In genomic region chr4:34959477-34959876, GRCm38 (mm10) we compare ENCODE assay signal across 27 mouse cellular contexts.
DNase-seq lines count a peak whose midpoint lies in the region; ATAC-seq and TF ChIP-seq lines count a peak whose summit lies in the region.
"Had no signal": no experiment of that assay in that cellular context is flagged by ENCODE, and none has a peak within 500 bp of the region (broad histone marks: within the 10 kb centered on the region; RNA-seq: fewer than 3 reads in every experiment).

No protein-coding gene starts in this region.

- H3K27ac ChIP-seq in liver, postnatal 0 days (ENCODE audit: low read depth), result peak overlapping the region; percentile 35
- no peak overlapping the region for H3K27ac ChIP-seq in liver, embryonic 11.5 days (ENCODE audit: low read depth, low read length)
- no peak overlapping the region for H3K27ac ChIP-seq in kidney, adult 2 months (ENCODE audit: insufficient read depth, low read depth, low read length)
- H3K27ac ChIP-seq: embryonic facial prominence, embryonic 12.5 days; embryonic facial prominence, embryonic 15.5 days; gastrocnemius, adult 2 months; heart, embryonic 15.5 days; hindbrain, embryonic 10.5 days; hindbrain, embryonic 13.5 days had no signal

- H3K9ac ChIP-seq in liver, postnatal 0 days (replicated peaks), result no peak overlapping the region
- H3K9ac ChIP-seq in liver, embryonic 11.5 days (ENCODE audit: low read depth, low read length), result no peak overlapping the region
- H3K9ac ChIP-seq: embryonic facial prominence, embryonic 12.5 days; embryonic facial prominence, embryonic 15.5 days; forebrain, postnatal 0 days; heart, embryonic 15.5 days; hindbrain, embryonic 13.5 days had no signal

- H3K36me3 ChIP-seq in liver, postnatal 0 days (replicated peaks; ENCODE audit: insufficient read depth, low read length), result no peaks in the 10 kb centered on the region
- no peaks in the 10 kb centered on the region for H3K36me3 ChIP-seq in liver, embryonic 11.5 days (ENCODE audit: control insufficient read depth, insufficient read depth, low read length)
- no peaks in the 10 kb centered on the region for H3K36me3 ChIP-seq in kidney, adult 2 months (ENCODE audit: control insufficient read depth, insufficient read depth, low read length)
- H3K36me3 ChIP-seq: embryonic facial prominence, embryonic 12.5 days; embryonic facial prominence, embryonic 15.5 days; heart, embryonic 15.5 days; hindbrain, embryonic 10.5 days; hindbrain, embryonic 13.5 days had no signal

- no peak for TF ChIP-seq CTCF in liver, postnatal 0 days (IDR thresholded peaks at IDR 0.05; ENCODE audit: low read depth)
- TF ChIP-seq CTCF in kidney, adult 2 months (conservative IDR thresholded peaks at IDR 0.05; ENCODE audit: insufficient read depth, insufficient read length, low read depth, low read length), result no peak

- ATAC-seq in liver, postnatal 0 days, result no peak
- no peak for ATAC-seq in liver, embryonic 11.5 days (replicated peaks; ENCODE audit: low FRiP score)
- peak; percentile 33; the same call in 1 of the 2 replicates for ATAC-seq in granulocyte monocyte progenitor cell, adult 5-6 weeks (replicated peaks; ENCODE audit: poor library complexity, severe bottlenecking)
- ATAC-seq in megakaryocyte, adult 5-6 weeks (ENCODE audit: poor library complexity, severe bottlenecking), result peak; percentile 79
- ATAC-seq: CD4-positive, CD25-positive, alpha-beta regulatory T cell, adult 4 months; forebrain, embryonic 14.5 days; forebrain, postnatal 0 days had no signal

- no peak overlapping the region for H3K4me3 ChIP-seq in liver, postnatal 0 days (ENCODE audit: low read depth, low read length)
- H3K4me3 ChIP-seq in liver, embryonic 11.5 days (ENCODE audit: low read depth, low read length), result no peak overlapping the region
- H3K4me3 ChIP-seq in kidney, adult 2 months (ENCODE audit: insufficient read depth, low read depth, low read length), result no peak overlapping the region
- H3K4me3 ChIP-seq: embryonic facial prominence, embryonic 12.5 days; embryonic facial prominence, embryonic 15.5 days; gastrocnemius, adult 2 months; heart, embryonic 15.5 days; hindbrain, embryonic 10.5 days; hindbrain, embryonic 13.5 days had no signal

- no peaks in the 10 kb centered on the region for H3K9me3 ChIP-seq in liver, postnatal 0 days (ENCODE audit: low read length)
- no peaks in the 10 kb centered on the region for H3K9me3 ChIP-seq in liver, embryonic 11.5 days (ENCODE audit: control insufficient read depth, low read length)
- H3K9me3 ChIP-seq: embryonic facial prominence, embryonic 12.5 days; embryonic facial prominence, embryonic 15.5 days; heart, embryonic 15.5 days; hindbrain, embryonic 10.5 days; hindbrain, embryonic 13.5 days had no signal

- H3K4me1 ChIP-seq in liver, postnatal 0 days (ENCODE audit: insufficient read depth), result no peaks in the 10 kb centered on the region; the same call in 1 of the 2 replicates
- no peaks in the 10 kb centered on the region; the same call in 1 of the 2 replicates for H3K4me1 ChIP-seq in liver, embryonic 11.5 days (replicated peaks; ENCODE audit: control insufficient read depth, insufficient read depth, low read length)
- no peaks in the 10 kb centered on the region for H3K4me1 ChIP-seq in kidney, adult 2 months (ENCODE audit: control insufficient read depth, insufficient read depth, low read length)
- H3K4me1 ChIP-seq: embryonic facial prominence, embryonic 12.5 days; embryonic facial prominence, embryonic 15.5 days; hindbrain, embryonic 13.5 days had no signal

- H3K4me2 ChIP-seq in liver, postnatal 0 days (ENCODE audit: low read depth, low read length), result no peak overlapping the region
- no peak overlapping the region for H3K4me2 ChIP-seq in liver, embryonic 11.5 days
- H3K4me2 ChIP-seq: embryonic facial prominence, embryonic 12.5 days; embryonic facial prominence, embryonic 15.5 days; heart, embryonic 11.5 days; heart, embryonic 15.5 days; hindbrain, embryonic 13.5 days had no signal

- H3K27me3 ChIP-seq in liver, postnatal 0 days (ENCODE audit: insufficient read depth, low read length), result no peaks in the 10 kb centered on the region
- H3K27me3 ChIP-seq in liver, embryonic 11.5 days (replicated peaks; ENCODE audit: control insufficient read depth, insufficient read depth, low read length), result no peaks in the 10 kb centered on the region
- no peaks in the 10 kb centered on the region for H3K27me3 ChIP-seq in kidney, adult 2 months (replicated peaks; ENCODE audit: control insufficient read depth, insufficient read depth, low read length)
- H3K27me3 ChIP-seq: embryonic facial prominence, embryonic 12.5 days; embryonic facial prominence, embryonic 15.5 days; hindbrain, embryonic 13.5 days had no signal

- TF ChIP-seq POLR2A in kidney, adult 2 months (IDR thresholded peaks at IDR 0.05; ENCODE audit: low read depth, low read length), result no peak

- 58% methylated on average over 6 of the region's 6 CpGs for WGBS in liver, postnatal 0 days (ENCODE audit: insufficient replicate concordance)
- 70% methylated on average over 6 of the region's 6 CpGs for WGBS in liver, embryonic 11.5 days
- WGBS in kidney, adult 2 months, result 88% methylated on average over 6 of the region's 6 CpGs

- no peak for TF ChIP-seq EP300 in liver, postnatal 0 days (IDR thresholded peaks at IDR 0.05; ENCODE audit: low read depth)

- DNase-seq in liver, postnatal 0 days, result no peak
- no peak for DNase-seq in liver, embryonic 11.5 days (ENCODE audit: low spot score)
- DNase-seq in lung, postnatal 36 days, result peak; percentile 56
- no peak for DNase-seq in lung, postnatal 14 days
- DNase-seq in kidney, adult 2 months, result no peak
- DNase-seq in kidney, adult 18-20 months, result no peak
- DNase-seq: adrenal gland, adult 2 months; adrenal gland, postnatal 14 days; cerebellum, adult 11 months; cerebellum, adult 2 months; cerebellum, adult 9-11 months; cerebellum, postnatal 25 days; forebrain, postnatal 0 days; gastrocnemius, adult 2 months; gastrocnemius, postnatal 25 days; heart, postnatal 10 days; heart, postnatal 36 days had no signal

Comparison
In these comparisons a context has a peak if more than half of its experiments do, and no peak if none do; other contexts are left out.
1. ATAC-seq: peak in granulocyte monocyte progenitor cell, adult 5-6 weeks (single experiment) and megakaryocyte, adult 5-6 weeks (single experiment); none in liver, postnatal 0 days (single experiment) and liver, embryonic 11.5 days (single experiment).